Mouse (Mus musculus) stomach, embryonic 16.5 days (tissue): ENCODE measurements around the gene B230104I21Rik. TPM values are rescaled to one million over a fixed set of nuclear protein-coding genes. Genes with fewer than 3 reads are reported as not detected.

ENCODE experiments used
- ATAC-seq: fragments of 200-750 bp; cut with Nextera tagmentation; 2 replicates; pipeline ENCODE4 v1.8.0; 2017; ENCODE audit warnings: moderate number of reproducible peaks, moderate TSS enrichment; ENCODE audit not compliant: insufficient read depth, low FRiP score
- H3K27ac ChIP-seq: fragments of 300-500 bp; sonication (generic); 2 replicates; pipeline ENCODE4 v1.5.1; 2014; ENCODE audit warnings: low read length
- H3K27me3 ChIP-seq: fragments of 300-500 bp; sonication (generic); 2 replicates; pipeline ENCODE4 v1.6.1; 2014; ENCODE audit warnings: low read length, control low read depth, mixed read lengths; ENCODE audit not compliant: control insufficient read depth, insufficient read depth
- H3K36me3 ChIP-seq: fragments of 300-500 bp; sonication (generic); 2 replicates; pipeline ENCODE4 v1.6.1; 2014; ENCODE audit warnings: low read length; ENCODE audit not compliant: control insufficient read depth, insufficient read depth
- H3K4me1 ChIP-seq: fragments of 300-500 bp; sonication (generic); 2 replicates; pipeline ENCODE4 v1.6.1; 2014; ENCODE audit warnings: low read length, control low read depth, mixed read lengths; ENCODE audit not compliant: control insufficient read depth, insufficient read depth
- H3K4me2 ChIP-seq: fragments of 300-500 bp; sonication (generic); 2 replicates; pipeline ENCODE4 v1.6.1; 2014; ENCODE audit warnings: low read depth, low read length, mixed read lengths
- H3K4me3 ChIP-seq: fragments of 300-500 bp; sonication (generic); replicated peaks from 2 replicates; pipeline ENCODE4 v1.5.1; 2014; ENCODE audit warnings: mild to moderate bottlenecking, low read length
- H3K9ac ChIP-seq: fragments of 300-500 bp; sonication (generic); 2 replicates; pipeline ENCODE4 v1.6.1; 2014; ENCODE audit warnings: low read length
- H3K9me3 ChIP-seq: fragments of 300-500 bp; sonication (generic); replicated peaks from 2 replicates; pipeline ENCODE4 v1.6.1; 2016; ENCODE audit warnings: low read length, control low read depth; ENCODE audit not compliant: control insufficient read depth
- WGBS: fragments of 180-500 bp; shearing (Covaris S2); extraction: QIAGEN DNeasy Blood & Tissue Kit; methylation state at CpG from one replicate; pipeline ENCODE4 v1.1.7; 2014; 5-methylcytosine and 5-hydroxymethylcytosine counted together
- polyA plus RNA-seq: library from polyadenylated mRNA; unstranded; fragments of >200 nt; fragmentation: Nextera tagmentation; extraction: Ambion mirVana; gene quantifications from 2 replicates; pipeline ENCODE4 v1.2.1, GENCODE M21; 2015

Gene B230104I21Rik
- polyA plus RNA-seq, 1 experiment from 2014 or later, result not detected

GRCm38 (mm10) chr4:154334699-154335402 lies 1.1 kb upstream of the B230104I21Rik start:
- Histone ChIP-seq H3K36me3 (no peaks in the 10 kb centered on the region), H3K27me3 (no peaks in the 10 kb centered on the region), H3K4me1 (0 out of 2 replicates have a peak, but pooled peaks cover 4% of the 10 kb centered on the region), H3K9me3 (no peaks in the 10 kb centered on the region), H3K4me2 (peak overlapping the region; percentile 43; the same call in 1 of the 2 replicates), H3K4me3 (peak overlapping the region; percentile 30), H3K27ac (no peak overlapping the region), H3K9ac (peak overlapping the region; percentile 58)
- peak; percentile 22; the same call in 1 of the 2 replicates for ATAC-seq
- WGBS, result 48% methylated on average over 48 of the region's 48 CpGs

DNA sequence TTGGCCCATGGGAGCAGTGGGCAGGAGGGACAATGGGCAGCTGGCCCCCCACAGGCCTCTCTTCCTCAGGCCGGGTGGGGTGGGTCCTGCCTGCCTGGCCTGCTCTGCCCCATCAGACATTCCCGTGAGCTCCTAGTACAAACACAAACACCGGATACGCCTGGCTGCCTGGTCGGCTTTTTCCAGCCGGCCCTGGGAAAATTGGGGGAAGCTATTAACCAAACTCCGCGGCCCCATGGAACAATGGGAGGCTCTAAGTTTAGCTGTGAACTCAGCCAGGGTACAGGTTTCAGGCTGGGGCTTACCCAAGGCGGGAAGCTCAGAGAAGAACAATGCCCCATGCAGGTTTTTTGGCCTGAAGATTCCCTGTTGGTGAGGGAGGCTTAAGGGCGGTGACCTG lies 723 bp downstream of the B230104I21Rik start:
- peak overlapping the region; percentile 20; the same call in 1 of the 2 replicates for H3K27ac ChIP-seq
- H3K4me3 ChIP-seq, result no peak overlapping the region
- no peaks in the 10 kb centered on the region for H3K36me3 ChIP-seq
- no peak overlapping the region for H3K9ac ChIP-seq
- ATAC-seq, result peak; percentile 35
- 22% methylated on average over 10 of the region's 10 CpGs for WGBS
- H3K4me1 ChIP-seq, result 0 out of 2 replicates have a peak, but pooled peaks cover 4% of the 10 kb centered on the region
- no peaks in the 10 kb centered on the region for H3K27me3 ChIP-seq
- no peaks in the 10 kb centered on the region for H3K9me3 ChIP-seq
- H3K4me2 ChIP-seq, result no peak overlapping the region

DNA sequence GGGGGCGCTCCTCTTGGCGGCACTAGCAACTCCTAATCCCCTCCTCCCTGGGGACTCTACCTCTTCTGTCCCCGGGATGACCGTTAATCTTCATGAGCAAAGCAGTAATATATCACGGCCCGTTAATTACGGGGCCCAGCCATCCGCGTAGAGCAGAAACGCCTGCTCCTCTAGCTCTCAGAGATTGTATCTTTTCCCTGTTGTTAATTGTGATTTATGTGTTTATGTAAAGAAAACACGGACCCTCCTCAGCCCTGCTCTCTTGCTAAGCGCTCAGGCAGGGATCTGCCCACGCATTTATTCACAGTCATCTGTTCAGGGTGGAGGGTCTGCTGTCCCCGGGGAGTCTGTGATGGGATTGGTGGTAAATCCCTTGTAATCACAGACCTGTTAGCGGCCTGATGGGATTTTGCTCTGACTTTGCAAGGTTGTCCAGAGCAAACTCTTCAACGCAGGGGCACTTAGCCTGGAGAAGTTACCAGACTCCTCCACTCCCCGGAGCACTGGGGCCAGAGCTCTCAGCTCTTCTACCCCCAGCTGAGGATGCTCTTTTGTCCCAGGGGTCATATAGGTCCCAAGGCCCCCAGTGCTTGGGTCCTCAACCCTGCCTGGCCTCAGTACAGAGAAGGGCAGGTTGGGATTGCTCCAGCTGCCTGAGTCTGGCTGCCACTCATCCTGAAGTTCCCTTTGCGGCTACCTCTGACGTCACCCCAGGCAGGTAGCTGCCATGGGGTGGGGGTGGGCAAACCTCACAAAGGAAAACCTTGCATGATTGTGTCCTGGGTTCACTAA lies 11.0 kb downstream of the B230104I21Rik start:
- ATAC-seq, result no peak
- peaks cover 19% of the 10 kb centered on the region for H3K4me1 ChIP-seq
- no peak overlapping the region for H3K27ac ChIP-seq
- no peak overlapping the region for H3K4me3 ChIP-seq
- H3K4me2 ChIP-seq, result no peak overlapping the region
- WGBS, result 37% methylated on average over 19 of the region's 19 CpGs
- no peaks in the 10 kb centered on the region for H3K27me3 ChIP-seq
- 0 out of 2 replicates have a peak, but pooled peaks cover 3% of the 10 kb centered on the region for H3K36me3 ChIP-seq
- H3K9ac ChIP-seq, result no peak overlapping the region
- H3K9me3 ChIP-seq, result no peaks in the 10 kb centered on the region

DNA sequence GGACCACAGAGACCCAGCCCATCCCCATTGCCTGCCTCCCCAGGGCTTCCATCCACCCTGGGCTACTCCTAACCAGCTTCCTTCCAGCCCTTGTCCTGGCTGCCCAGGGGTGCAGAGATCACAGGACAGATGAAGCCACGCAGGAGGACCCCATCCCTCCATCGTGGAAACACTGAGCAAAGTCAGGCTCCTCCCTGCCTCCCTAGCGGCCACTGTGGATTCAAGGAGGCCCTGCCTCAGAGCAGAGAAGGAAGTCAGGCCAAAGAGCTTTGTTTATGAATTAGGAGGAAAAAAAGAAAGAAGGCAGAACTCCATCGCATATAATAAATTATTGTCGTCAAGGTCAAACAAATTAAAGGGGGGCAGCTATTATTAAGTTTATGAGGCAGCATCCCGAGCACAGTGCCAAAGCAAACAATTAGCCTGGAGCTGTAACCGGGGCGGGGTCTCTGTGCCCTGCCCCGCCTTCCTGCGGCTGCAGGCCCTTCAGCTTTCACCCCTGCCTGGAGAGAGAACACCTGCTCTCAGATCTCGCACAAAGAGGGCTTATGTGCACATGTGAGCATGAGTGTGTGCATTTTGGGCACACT lies 12.4 kb downstream of the B230104I21Rik start:
- WGBS, result 9% methylated on average over 11 of the region's 11 CpGs
- Histone ChIP-seq H3K9me3 (no peaks in the 10 kb centered on the region), H3K4me3 (no peak overlapping the region), H3K9ac (peak overlapping the region; percentile 36; the same call in 1 of the 2 replicates), H3K4me1 (peaks cover 19% of the 10 kb centered on the region), H3K36me3 (no peaks in the 10 kb centered on the region), H3K27me3 (no peaks in the 10 kb centered on the region), H3K27ac (peak overlapping the region; percentile 66), H3K4me2 (no peak overlapping the region)
- peak; percentile 82 for ATAC-seq

- Histone ChIP-seq H3K9ac (no peak overlapping the region), H3K4me2 (no peak overlapping the region), H3K4me3 (no peak overlapping the region), H3K4me1 (peaks cover 15% of the 10 kb centered on the region), H3K27me3 (no peaks in the 10 kb centered on the region), H3K9me3 (no peaks in the 10 kb centered on the region), H3K27ac (no peak overlapping the region), H3K36me3 (0 out of 2 replicates have a peak, but pooled peaks cover 4% of the 10 kb centered on the region)
- WGBS, result 57% methylated on average over 13 of the region's 13 CpGs
- no peak for ATAC-seq
Observed at GRCm38 (mm10) chr4:154352246-154352645, 16.3 kb downstream of the B230104I21Rik start.

- 96% methylated on average over 5 of the region's 5 CpGs for WGBS
- no peak overlapping the region for H3K4me3 ChIP-seq
- H3K4me2 ChIP-seq, result no peak overlapping the region
- no peak for ATAC-seq
- no peaks in the 10 kb centered on the region for H3K27me3 ChIP-seq
- 0 out of 2 replicates have a peak, but pooled peaks cover 4% of the 10 kb centered on the region for H3K36me3 ChIP-seq
- H3K4me1 ChIP-seq, result no peaks in the 10 kb centered on the region
- no peak overlapping the region for H3K9ac ChIP-seq
- no peak overlapping the region for H3K27ac ChIP-seq
- H3K9me3 ChIP-seq, result no peaks in the 10 kb centered on the region
Observed at GRCm38 (mm10) chr4:154355408-154355807, 19.5 kb downstream of the B230104I21Rik start.

DNA sequence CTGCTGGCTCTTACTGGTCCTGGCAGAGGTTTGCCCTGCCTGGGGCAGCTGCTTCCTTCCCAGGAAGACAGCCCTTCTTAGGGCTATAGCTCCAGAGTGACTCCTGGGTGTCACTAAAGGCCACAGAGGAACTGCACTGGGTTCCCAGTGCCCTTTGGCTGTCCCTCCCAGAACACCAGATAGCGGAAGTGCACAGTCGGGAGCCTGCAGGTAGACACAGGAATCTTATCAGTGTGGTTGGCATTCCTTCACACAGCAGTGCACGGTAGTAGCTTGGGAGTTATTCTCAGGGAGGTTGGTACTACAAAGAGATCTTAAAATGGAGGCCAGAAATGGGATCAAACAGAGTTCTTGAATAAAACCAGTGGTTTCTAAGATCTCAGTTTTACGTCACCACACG lies 22.4 kb downstream of the B230104I21Rik start:
- no peak overlapping the region for H3K4me3 ChIP-seq
- H3K4me1 ChIP-seq, result no peaks in the 10 kb centered on the region
- no peak overlapping the region for H3K9ac ChIP-seq
- peak overlapping the region; percentile 94 for H3K27ac ChIP-seq
- ATAC-seq, result peak; percentile 56; the same call in 1 of the 2 replicates
- no peak overlapping the region for H3K4me2 ChIP-seq
- H3K27me3 ChIP-seq, result no peaks in the 10 kb centered on the region
- WGBS, result 52% methylated on average over 5 of the region's 5 CpGs
- no peaks in the 10 kb centered on the region for H3K9me3 ChIP-seq
- 0 out of 2 replicates have a peak, but pooled peaks cover 4% of the 10 kb centered on the region for H3K36me3 ChIP-seq

DNA sequence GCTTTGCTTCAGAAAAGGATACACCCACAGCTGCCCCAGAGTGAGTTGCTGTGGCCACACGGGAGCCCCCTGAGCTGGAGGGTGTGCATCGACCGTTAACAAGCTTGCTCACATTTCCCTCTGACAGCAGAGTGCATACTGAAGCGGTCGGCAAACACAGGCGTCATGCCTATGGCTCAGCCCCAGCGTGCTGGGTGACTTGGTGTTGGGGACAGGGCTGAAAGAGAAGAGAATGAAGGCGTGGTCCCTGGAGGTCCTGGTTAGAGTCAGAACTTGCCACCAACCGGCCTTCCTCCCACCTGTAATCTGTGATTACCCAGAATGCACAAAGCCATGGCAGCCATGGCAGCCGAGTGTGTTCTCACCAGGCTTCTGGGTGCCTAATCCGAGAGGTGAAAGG lies 22.9 kb downstream of the B230104I21Rik start:
- Histone ChIP-seq H3K9me3 (no peaks in the 10 kb centered on the region), H3K4me3 (no peak overlapping the region), H3K27me3 (no peaks in the 10 kb centered on the region), H3K9ac (peak overlapping the region; percentile 50), H3K4me2 (peak overlapping the region; percentile 33), H3K4me1 (no peaks in the 10 kb centered on the region), H3K27ac (peak overlapping the region; percentile 94), H3K36me3 (0 out of 2 replicates have a peak, but pooled peaks cover 4% of the 10 kb centered on the region)
- ATAC-seq, result peak; percentile 69
- 41% methylated on average over 11 of the region's 11 CpGs for WGBS
